Mouse (Mus musculus) brain, embryonic 14.5 days (tissue): ENCODE measurements around the gene Nrk.

ENCODE experiments used
- CTCF ChIP-seq: fragments of 200-500 bp; IDR thresholded peaks from 2 replicates; pipeline ENCODE4 v1.5.1; 2012; ENCODE audit warnings: inconsistent platforms, mild to moderate bottlenecking, moderate library complexity, borderline replicate concordance; ENCODE audit not compliant: insufficient read depth, insufficient read length; ENCODE audit errors: extremely low read depth
- POLR2A ChIP-seq: fragments of 200-500 bp; IDR thresholded peaks from 2 replicates; pipeline ENCODE4 v1.6.1; 2012; ENCODE audit warnings: mild to moderate bottlenecking, inconsistent platforms, borderline replicate concordance; ENCODE audit not compliant: poor library complexity, insufficient read depth, insufficient read length, severe bottlenecking; ENCODE audit errors: extremely low read depth

- TF ChIP-seq POLR2A (no peak), CTCF (no peak)
Measured at GRCm38 (mm10) chrX:139026532-139027097, 112.4 kb downstream of the Nrk start.
